Mouse (Mus musculus) kidney, embryonic 16.5 days (tissue): Measurements from ENCODE around the gene Fam161b. TPM values are rescaled to one million over a fixed set of nuclear protein-coding genes. Genes with fewer than 3 reads are reported as not detected.
A peak's percentile ranks its signal among the peaks of the same experiment; 100 is the strongest.
"Not testable (repeated sequence)": the region's sequence is repeated elsewhere in the genome, so short reads cannot be mapped to it uniquely, and the experiment has no call there.

Experiments
- ATAC-seq: fragments of 200-750 bp; cut with Nextera tagmentation; 2 replicates; pipeline ENCODE4 v1.8.0; 2017; ENCODE audit warnings: moderate TSS enrichment; ENCODE audit not compliant: low FRiP score, low TSS enrichment
- H3K27ac ChIP-seq: fragments of 300-500 bp; sonication (generic); 2 replicates; pipeline ENCODE4 v1.5.1; 2014; ENCODE audit warnings: low read length
- H3K27me3 ChIP-seq: fragments of 300-500 bp; sonication (generic); 2 replicates; pipeline ENCODE4 v1.6.1; 2014; ENCODE audit warnings: low read length, control low read depth, mixed read lengths; ENCODE audit not compliant: insufficient read depth
- H3K36me3 ChIP-seq: fragments of 300-500 bp; sonication (generic); 2 replicates; pipeline ENCODE4 v1.6.1; 2014; ENCODE audit warnings: low read length, control low read depth, mixed read lengths; ENCODE audit not compliant: insufficient read depth
- H3K4me1 ChIP-seq: fragments of 300-500 bp; sonication (generic); 2 replicates; pipeline ENCODE4 v1.6.1; 2014; ENCODE audit warnings: low read length, control low read depth, mixed read lengths; ENCODE audit not compliant: insufficient read depth
- H3K4me2 ChIP-seq: fragments of 300-500 bp; sonication (generic); replicated peaks from 2 replicates; pipeline ENCODE4 v1.6.1; 2014; ENCODE audit warnings: low read depth, low read length
- H3K4me3 ChIP-seq: fragments of 300-500 bp; sonication (generic); 2 replicates; pipeline ENCODE4 v1.5.1; 2014; ENCODE audit warnings: mild to moderate bottlenecking, low read length
- H3K9ac ChIP-seq: fragments of 300-500 bp; sonication (generic); replicated peaks from 2 replicates; pipeline ENCODE4 v1.6.1; 2014; ENCODE audit warnings: low read length
- H3K9me3 ChIP-seq: fragments of 300-500 bp; sonication (generic); 2 replicates; pipeline ENCODE4 v1.6.1; 2016; ENCODE audit warnings: low read length, control low read depth
- WGBS: fragments of 180-500 bp; shearing (Covaris S2); extraction: QIAGEN DNeasy Blood & Tissue Kit; methylation state at CpG from one replicate; pipeline ENCODE4 v1.1.7; 2014; 5-methylcytosine and 5-hydroxymethylcytosine counted together
- polyA plus RNA-seq: library from polyadenylated mRNA; unstranded; fragments of >200 nt; fragmentation: Nextera tagmentation; extraction: Ambion mirVana; gene quantifications from 2 replicates; pipeline ENCODE4 v1.2.1, GENCODE M21; 2015

Fam161b gene
- polyA plus RNA-seq, 1 experiment from 2014 or later = 4.6 TPM

GRCm38 (mm10) chr12:84385408-84385807, 23.8 kb upstream of the Fam161b start:
- Histone ChIP-seq H3K36me3 (peaks cover 3% of the 10 kb centered on the region; the same call in 1 of the 2 replicates), H3K27me3 (no peaks in the 10 kb centered on the region), H3K4me1 (no peaks in the 10 kb centered on the region), H3K4me3 (no peak overlapping the region), H3K9me3 (no peaks in the 10 kb centered on the region), H3K9ac (no peak overlapping the region), H3K4me2 (no peak overlapping the region), H3K27ac (no peak overlapping the region)
- ATAC-seq = no peak
- WGBS = 88% methylated on average over 4 of the region's 4 CpGs

GRCm38 (mm10) chr12:84384644-84385081, 23.0 kb upstream of the Fam161b start:
- H3K4me2 ChIP-seq = no peak overlapping the region
- no peak for ATAC-seq
- no peaks in the 10 kb centered on the region for H3K27me3 ChIP-seq
- WGBS = 71% methylated on average over 5 of the region's 5 CpGs
- H3K9ac ChIP-seq = no peak overlapping the region
- no peaks in the 10 kb centered on the region for H3K4me1 ChIP-seq
- H3K27ac ChIP-seq = no peak overlapping the region
- H3K36me3 ChIP-seq = peaks cover 3% of the 10 kb centered on the region; the same call in 1 of the 2 replicates
- H3K4me3 ChIP-seq = no peak overlapping the region
- H3K9me3 ChIP-seq = no peaks in the 10 kb centered on the region

- ATAC-seq = no peak
Observed at GRCm38 (mm10) chr12:84382369-84382768, 20.7 kb upstream of the Fam161b start.

GRCm38 (mm10) chr12:84373831-84374481, 12.3 kb upstream of the Fam161b start:
- peaks cover 9% of the 10 kb centered on the region; the same call in 1 of the 2 replicates for H3K4me1 ChIP-seq
- H3K27me3 ChIP-seq = no peaks in the 10 kb centered on the region
- no peak overlapping the region for H3K9ac ChIP-seq
- H3K9me3 ChIP-seq = no peaks in the 10 kb centered on the region
- 34% methylated on average over 6 of the region's 6 CpGs for WGBS
- no peak overlapping the region for H3K4me3 ChIP-seq
- ATAC-seq = peak; percentile 67
- peak overlapping the region; percentile 22; the same call in 1 of the 2 replicates for H3K27ac ChIP-seq
- peaks cover 40% of the 10 kb centered on the region for H3K36me3 ChIP-seq
- no peak overlapping the region for H3K4me2 ChIP-seq

More at GRCm38 (mm10) chr12:84382369-84382768, 20.7 kb upstream of the Fam161b start:
- H3K4me2 ChIP-seq = no peak overlapping the region
- H3K27me3 ChIP-seq = no peaks in the 10 kb centered on the region
- WGBS = 78% methylated on average over 4 of the region's 4 CpGs
- H3K27ac ChIP-seq = no peak overlapping the region
- H3K4me3 ChIP-seq = no peak overlapping the region
- no peaks in the 10 kb centered on the region for H3K4me1 ChIP-seq
- no peak overlapping the region for H3K9ac ChIP-seq
- peaks cover 5% of the 10 kb centered on the region; the same call in 1 of the 2 replicates for H3K36me3 ChIP-seq
- no peaks in the 10 kb centered on the region for H3K9me3 ChIP-seq

- 95% methylated on average over 5 of the region's 5 CpGs for WGBS
- no peak overlapping the region for H3K9ac ChIP-seq
- no peak overlapping the region for H3K4me2 ChIP-seq
- H3K9me3 ChIP-seq = no peaks in the 10 kb centered on the region
- H3K36me3 ChIP-seq = peaks cover 55% of the 10 kb centered on the region
- H3K27me3 ChIP-seq = no peaks in the 10 kb centered on the region
- H3K4me1 ChIP-seq = peaks cover 9% of the 10 kb centered on the region; the same call in 1 of the 2 replicates
- H3K4me3 ChIP-seq = no peak overlapping the region
- no peak overlapping the region for H3K27ac ChIP-seq
- no peak for ATAC-seq
Observed at GRCm38 (mm10) chr12:84371647-84372046, 10.0 kb upstream of the Fam161b start.

GRCm38 (mm10) chr12:84366971-84367370, 5.3 kb upstream of the Fam161b start:
- peaks cover 11% of the 10 kb centered on the region for H3K4me1 ChIP-seq
- no peak overlapping the region for H3K4me3 ChIP-seq
- peaks cover 43% of the 10 kb centered on the region for H3K36me3 ChIP-seq
- H3K9ac ChIP-seq = no peak overlapping the region
- H3K27me3 ChIP-seq = no peaks in the 10 kb centered on the region
- ATAC-seq = no peak
- H3K4me2 ChIP-seq = no peak overlapping the region
- H3K9me3 ChIP-seq = no peaks in the 10 kb centered on the region
- 69% methylated on average over 9 of the region's 9 CpGs for WGBS
- no peak overlapping the region for H3K27ac ChIP-seq

GRCm38 (mm10) chr12:84365137-84365536, 3.5 kb upstream of the Fam161b start:
- WGBS = 92% methylated on average over 6 of the region's 6 CpGs
- peaks cover 25% of the 10 kb centered on the region; the same call in 1 of the 2 replicates for H3K36me3 ChIP-seq
- no peak for ATAC-seq
- H3K4me3 ChIP-seq = no peak overlapping the region
- peaks cover 18% of the 10 kb centered on the region for H3K4me1 ChIP-seq
- no peak overlapping the region for H3K27ac ChIP-seq
- no peak overlapping the region for H3K9ac ChIP-seq
- H3K27me3 ChIP-seq = no peaks in the 10 kb centered on the region
- no peaks in the 10 kb centered on the region for H3K9me3 ChIP-seq
- no peak overlapping the region for H3K4me2 ChIP-seq

GRCm38 (mm10) chr12:84364291-84364690, 2.7 kb upstream of the Fam161b start:
- no peak for ATAC-seq
- H3K4me1 ChIP-seq = peaks cover 18% of the 10 kb centered on the region
- H3K27ac ChIP-seq = no peak overlapping the region
- no peak overlapping the region for H3K4me2 ChIP-seq
- peaks cover 20% of the 10 kb centered on the region; the same call in 1 of the 2 replicates for H3K36me3 ChIP-seq
- H3K9ac ChIP-seq = no peak overlapping the region
- H3K4me3 ChIP-seq = no peak overlapping the region
- no peaks in the 10 kb centered on the region for H3K27me3 ChIP-seq
- no peaks in the 10 kb centered on the region for H3K9me3 ChIP-seq
- 82% methylated on average over 9 of the region's 9 CpGs for WGBS

- H3K27ac ChIP-seq = no peak overlapping the region
- H3K36me3 ChIP-seq = peaks cover 8% of the 10 kb centered on the region; the same call in 1 of the 2 replicates
- peak overlapping the region; percentile 82 for H3K4me3 ChIP-seq
- no peak overlapping the region; the same call in 1 of the 2 replicates for H3K9ac ChIP-seq
- no peaks in the 10 kb centered on the region for H3K27me3 ChIP-seq
- peak overlapping the region; percentile 72 for H3K4me2 ChIP-seq
- 40% methylated on average over 2 of the region's 2 CpGs for WGBS
- H3K4me1 ChIP-seq = peaks cover 18% of the 10 kb centered on the region
- H3K9me3 ChIP-seq = no peaks in the 10 kb centered on the region
- no peak for ATAC-seq
Observed at GRCm38 (mm10) chr12:84362872-84363271, 1.2 kb upstream of the Fam161b start.

- not testable (repeated sequence) for H3K27me3 ChIP-seq, H3K27ac ChIP-seq, H3K4me2 ChIP-seq, ATAC-seq, H3K4me3 ChIP-seq, H3K36me3 ChIP-seq, H3K9ac ChIP-seq, H3K9me3 ChIP-seq
- peaks cover 16% of the 10 kb centered on the region for H3K4me1 ChIP-seq
- WGBS = 81% methylated on average over 2 of the region's 2 CpGs
Observed at GRCm38 (mm10) chr12:84358699-84359098, 2.9 kb downstream of the Fam161b start.
